Mouse (Mus musculus): ENCODE measurements around the gene Cdc42se2.

The Cdc42se2 gene

GRCm38 (mm10) chr11:54712849-54713248 lies 74.6 kb downstream of the Cdc42se2 start:
- in situ Hi-C loops (cut with MboI, MseI), result no loop called here

DNA sequence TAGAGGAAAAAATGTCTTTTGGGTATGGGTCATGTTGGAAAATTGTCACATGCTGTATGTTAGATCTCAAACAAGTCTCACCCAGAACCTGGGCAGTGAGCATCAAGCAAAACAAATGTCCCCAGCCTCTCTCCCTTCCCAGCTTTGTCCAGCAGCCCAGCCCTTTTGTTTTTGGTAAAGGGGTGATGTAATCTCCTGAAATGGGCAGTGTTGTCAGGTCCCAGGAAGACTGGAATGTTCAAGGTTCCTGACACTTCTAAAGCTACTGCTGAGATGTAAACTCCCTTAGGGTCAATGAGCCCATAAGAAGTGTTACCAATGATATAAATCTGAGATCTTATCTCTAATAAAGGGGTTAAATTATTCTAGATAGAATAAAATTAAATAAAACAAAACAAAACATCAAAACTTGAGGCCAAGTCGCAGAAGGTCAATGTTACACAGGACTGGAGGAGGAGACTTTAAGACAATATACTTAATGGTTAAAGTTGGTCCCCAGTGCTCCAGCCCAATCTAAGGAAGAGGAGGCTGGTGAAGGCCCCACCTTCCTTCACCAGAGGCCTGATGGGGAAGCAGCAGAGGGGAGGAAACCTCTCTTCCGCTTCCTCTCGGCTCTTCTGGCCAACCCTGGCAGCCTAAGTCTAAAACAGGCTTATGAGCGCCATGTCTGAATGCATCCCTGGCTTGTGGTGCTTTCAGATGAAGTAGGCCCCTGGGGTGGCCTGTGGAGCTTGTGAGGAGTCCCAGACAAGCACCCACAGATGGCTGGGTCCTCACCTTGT lies 76.8 kb downstream of the Cdc42se2 start:
- in situ Hi-C loops (cut with MboI, MseI), result no loop called here

- in situ Hi-C loops (cut with MboI, MseI), result loop anchor here in 1 of 2 experiments (10.0 kb wide), 1 partner anchor 285 kb away; no protein-coding TSS in a partner anchor
These were observed 77.8 kb downstream of the Cdc42se2 start for GRCm38 (mm10) chr11:54709645-54710044.

- in situ Hi-C loops (cut with MboI, MseI), result loop anchor here in 1 of 2 experiments (10.0 kb wide), 1 partner anchor 287 kb away; no protein-coding TSS in a partner anchor
These were observed 79.3 kb downstream of the Cdc42se2 start for GRCm38 (mm10) chr11:54708153-54708552.

GRCm38 (mm10) chr11:54703306-54703705 lies 84.2 kb downstream of the Cdc42se2 start:
- in situ Hi-C loops (cut with MboI, MseI), result loop anchor here in 1 of 2 experiments (5.0 to 10.0 kb wide), 2 partner anchors 159 to 291 kb away; partner anchors contain the start of gene Lyrm7

- in situ Hi-C loops (cut with MboI, MseI), result loop anchor here in 1 of 2 experiments (5.0 to 10.0 kb wide), 2 partner anchors 160 to 293 kb away; partner anchors contain the start of gene Lyrm7
These were observed 85.6 kb downstream of the Cdc42se2 start for GRCm38 (mm10) chr11:54701848-54702247.

DNA sequence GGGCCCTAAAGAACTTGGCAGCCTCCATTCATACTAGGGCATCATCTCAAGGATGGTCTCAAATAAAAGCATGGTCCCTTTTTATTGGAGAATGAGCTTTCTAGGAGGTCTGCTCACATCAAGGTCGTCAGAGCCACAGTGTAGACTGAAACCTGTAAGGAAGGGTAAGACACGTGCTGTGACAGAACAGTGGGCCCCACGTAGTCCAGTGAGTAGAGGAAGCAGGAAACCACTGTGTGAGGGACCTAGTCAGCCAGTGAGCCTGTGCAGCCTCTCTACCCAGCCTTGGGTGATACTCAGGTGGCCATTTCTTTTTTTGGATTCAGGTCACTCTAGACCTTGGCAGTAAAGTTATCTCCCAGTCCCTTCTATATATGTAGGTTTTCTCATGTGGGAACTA lies 87.5 kb downstream of the Cdc42se2 start:
- in situ Hi-C loops (cut with MboI, MseI), result loop anchor here in 1 of 2 experiments (5.0 to 10.0 kb wide), 2 partner anchors 162 to 295 kb away; partner anchors contain the start of gene Lyrm7

- in situ Hi-C loops (cut with MboI, MseI), result no loop called here
These were observed 88.8 kb downstream of the Cdc42se2 start for GRCm38 (mm10) chr11:54698636-54699035.

- in situ Hi-C loops (cut with MboI, MseI), result no loop called here
These were observed 89.9 kb downstream of the Cdc42se2 start for GRCm38 (mm10) chr11:54697611-54698010.

DNA sequence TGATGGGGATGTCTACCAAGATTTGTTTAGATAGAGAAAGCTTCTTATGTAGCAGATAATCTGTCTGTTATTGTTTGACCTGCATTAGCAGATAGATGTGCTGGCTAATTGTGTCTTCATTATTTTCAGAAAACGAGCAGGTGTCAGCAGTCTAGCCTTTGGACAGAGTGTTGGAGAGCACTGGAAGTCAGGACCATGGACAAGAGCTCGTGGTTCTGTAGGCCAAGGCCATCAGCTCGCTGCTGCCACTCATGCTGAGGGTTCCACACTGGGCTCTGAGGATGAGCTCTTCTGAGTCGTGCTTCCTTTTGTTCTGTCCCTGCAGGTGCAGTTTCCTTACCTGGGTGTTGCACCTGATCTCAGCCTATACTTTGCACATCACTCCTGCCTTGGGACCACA lies 91.5 kb downstream of the Cdc42se2 start:
- in situ Hi-C loops (cut with MboI, MseI), result no loop called here

- in situ Hi-C loops (cut with MboI, MseI), result no loop called here
These were observed 93.2 kb downstream of the Cdc42se2 start for GRCm38 (mm10) chr11:54694291-54694690.

DNA sequence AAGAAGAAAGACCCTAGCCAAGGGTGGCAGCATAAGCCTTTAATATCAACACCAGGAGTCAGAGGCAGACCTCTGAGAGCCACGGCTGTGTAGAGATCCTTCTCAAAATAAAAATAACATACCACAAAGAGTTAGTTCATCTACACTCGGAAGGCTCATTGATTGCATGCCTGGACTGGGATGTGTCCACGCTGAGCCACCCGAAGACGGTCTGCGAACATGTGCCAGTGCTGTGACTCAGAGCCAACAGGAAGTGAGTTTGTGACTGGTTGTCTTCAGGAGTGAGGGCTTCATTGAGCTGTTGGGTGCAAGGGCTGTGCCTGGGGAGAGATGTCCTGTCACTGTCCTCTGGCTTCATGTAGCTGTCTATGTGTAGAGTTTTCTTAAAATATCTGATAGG lies 93.8 kb downstream of the Cdc42se2 start:
- in situ Hi-C loops (cut with MboI, MseI), result no loop called here

- in situ Hi-C loops (cut with MboI, MseI), result no loop called here
These were observed 96.3 kb downstream of the Cdc42se2 start for GRCm38 (mm10) chr11:54691179-54691578.

DNA sequence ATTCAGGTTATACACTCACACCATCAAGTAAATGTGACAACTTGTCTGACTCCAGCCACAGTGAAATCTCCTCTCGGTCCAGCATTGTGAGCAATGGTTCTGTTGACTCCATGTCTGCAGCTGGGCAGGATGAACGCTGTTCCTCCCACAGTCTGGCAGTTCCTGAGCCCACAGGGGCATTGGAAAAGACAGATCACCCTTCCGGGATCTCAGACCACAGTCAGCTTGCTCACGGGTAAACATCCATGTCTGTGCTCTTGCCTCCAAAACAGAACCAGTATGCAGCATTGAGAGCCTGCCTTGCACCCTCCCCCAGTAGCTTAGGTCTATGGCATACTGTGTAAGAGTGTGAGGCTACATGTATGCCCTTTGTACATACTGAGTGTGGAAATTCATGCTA lies 97.3 kb downstream of the Cdc42se2 start:
- in situ Hi-C loops (cut with MboI, MseI), result no loop called here

GRCm38 (mm10) chr11:54684831-54685230 lies 102.6 kb downstream of the Cdc42se2 start:
- in situ Hi-C loops (cut with MboI, MseI), result no loop called here

DNA sequence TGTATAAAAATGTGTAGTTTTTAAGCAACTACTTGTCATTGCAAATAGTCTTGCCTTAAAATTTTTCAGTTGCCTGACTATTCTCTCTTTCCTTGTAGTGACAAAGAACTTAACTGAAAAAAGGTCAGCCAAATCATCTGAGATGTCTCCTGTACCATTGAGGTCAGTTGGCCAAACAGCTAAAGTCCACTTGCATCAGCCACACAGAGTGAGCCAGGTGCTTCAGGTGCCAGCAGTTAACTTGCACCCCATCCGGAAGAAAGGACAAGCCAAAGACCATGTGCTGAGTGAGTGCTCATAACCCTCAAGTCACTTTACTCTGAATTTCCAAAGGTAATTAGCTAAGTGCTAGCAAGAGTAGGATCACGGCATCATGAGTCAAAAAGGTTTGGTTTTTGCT lies 108.3 kb downstream of the Cdc42se2 start:
- in situ Hi-C loops (cut with MboI, MseI), result no loop called here

GRCm38 (mm10) chr11:54675792-54676489 lies 111.5 kb downstream of the Cdc42se2 start:
- in situ Hi-C loops (cut with MboI, MseI), result no loop called here

DNA sequence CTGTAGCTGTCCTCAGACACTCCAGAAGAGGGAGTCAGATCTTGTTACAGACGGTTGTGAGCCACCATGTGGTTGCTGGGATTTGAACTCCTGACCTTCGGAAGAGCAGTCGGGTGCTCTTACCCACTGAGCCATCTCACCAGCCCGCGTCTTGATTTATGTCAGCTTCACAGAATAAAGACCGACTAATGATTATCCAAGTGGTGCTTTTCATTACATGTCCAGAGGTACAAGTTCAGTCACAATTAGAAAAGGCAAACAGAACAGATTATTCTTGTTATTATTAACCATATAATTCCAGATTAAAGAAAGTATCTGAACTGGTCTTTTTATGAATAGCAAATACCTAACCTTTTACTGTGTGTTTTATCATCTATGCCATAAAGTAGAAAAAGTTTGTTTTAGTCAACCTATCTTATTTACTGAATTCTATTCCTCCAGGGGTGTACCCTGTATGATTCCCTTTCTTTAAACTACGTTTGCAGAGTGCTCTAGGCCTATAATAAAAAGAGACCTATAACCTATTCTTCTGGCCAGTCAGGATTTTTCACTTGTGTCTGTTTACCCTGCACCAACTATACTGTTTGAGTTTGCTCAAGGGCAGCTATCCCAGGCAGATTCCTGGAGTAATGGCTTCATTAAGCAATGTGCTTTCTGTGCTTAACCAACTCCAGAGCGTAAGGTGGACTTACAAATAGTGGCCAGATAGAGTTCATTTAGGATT lies 113.7 kb downstream of the Cdc42se2 start:
- in situ Hi-C loops (cut with MboI, MseI), result no loop called here

All from T-helper 17 cell (primary cell).